Mouse (Mus musculus): ENCODE data around the gene Zfp704. TPM values are rescaled to one million over a fixed set of nuclear protein-coding genes. Genes with fewer than 3 reads are reported as not detected.

Gene Zfp704
- polyA plus RNA-seq, 1 experiment from 2014 or later: 7.2 TPM

GRCm38 (mm10) chr3:9516119-9516855 lies 93.6 kb downstream of the Zfp704 start:
- Histone ChIP-seq H3K27ac (no peak overlapping the region), H3K36me3 (no peaks in the 10 kb centered on the region), H3K9me3 (no peaks in the 10 kb centered on the region), H3K27me3 (ENCODE audit: insufficient read depth, poor library complexity, severe bottlenecking) (no peaks in the 10 kb centered on the region), H3K4me1 (peaks cover 44% of the 10 kb centered on the region), H3K4me3 (no peak overlapping the region)
- 72% methylated on average over 7 of the region's 8 CpGs for WGBS
- no peak for DNase-seq (ENCODE audit: low spot score)

GRCm38 (mm10) chr3:9515527-9515926 lies 94.4 kb downstream of the Zfp704 start:
- H3K27ac ChIP-seq: peak overlapping the region; percentile 23; the same call in 1 of the 2 replicates
- H3K36me3 ChIP-seq: no peaks in the 10 kb centered on the region
- H3K9me3 ChIP-seq: no peaks in the 10 kb centered on the region
- DNase-seq (ENCODE audit: low spot score): no peak
- H3K4me1 ChIP-seq: peaks cover 38% of the 10 kb centered on the region
- H3K4me3 ChIP-seq: no peak overlapping the region
- 49% methylated on average over 8 of the region's 8 CpGs for WGBS
- H3K27me3 ChIP-seq (ENCODE audit: insufficient read depth, poor library complexity, severe bottlenecking): no peaks in the 10 kb centered on the region

GRCm38 (mm10) chr3:9513703-9514110 lies 96.2 kb downstream of the Zfp704 start:
- no peaks in the 10 kb centered on the region for H3K9me3 ChIP-seq
- peaks cover 30% of the 10 kb centered on the region for H3K4me1 ChIP-seq
- DNase-seq (ENCODE audit: low spot score): no peak
- H3K4me3 ChIP-seq: no peak overlapping the region
- H3K27ac ChIP-seq: no peak overlapping the region
- no peaks in the 10 kb centered on the region for H3K36me3 ChIP-seq
- H3K27me3 ChIP-seq (ENCODE audit: insufficient read depth, poor library complexity, severe bottlenecking): no peaks in the 10 kb centered on the region
- WGBS: 78% methylated on average over 7 of the region's 7 CpGs

GRCm38 (mm10) chr3:9512199-9512598 lies 97.7 kb downstream of the Zfp704 start:
- peaks cover 22% of the 10 kb centered on the region for H3K4me1 ChIP-seq
- H3K4me3 ChIP-seq: no peak overlapping the region
- no peak overlapping the region for H3K27ac ChIP-seq
- DNase-seq (ENCODE audit: low spot score): no peak
- H3K9me3 ChIP-seq: no peaks in the 10 kb centered on the region
- H3K36me3 ChIP-seq: no peaks in the 10 kb centered on the region
- H3K27me3 ChIP-seq (ENCODE audit: insufficient read depth, poor library complexity, severe bottlenecking): no peaks in the 10 kb centered on the region
- 94% methylated on average over 10 of the region's 10 CpGs for WGBS

GRCm38 (mm10) chr3:9505692-9506211 lies 104.1 kb downstream of the Zfp704 start:
- Histone ChIP-seq H3K4me3 (no peak overlapping the region), H3K27ac (no peak overlapping the region)

GRCm38 (mm10) chr3:9504371-9504770 lies 105.5 kb downstream of the Zfp704 start:
- H3K27me3 ChIP-seq (ENCODE audit: insufficient read depth, poor library complexity, severe bottlenecking): no peaks in the 10 kb centered on the region
- no peaks in the 10 kb centered on the region for H3K9me3 ChIP-seq
- no peak for DNase-seq (ENCODE audit: low spot score)
- H3K4me3 ChIP-seq: no peak overlapping the region
- peaks cover 22% of the 10 kb centered on the region for H3K4me1 ChIP-seq
- no peaks in the 10 kb centered on the region for H3K36me3 ChIP-seq
- H3K27ac ChIP-seq: no peak overlapping the region
- 91% methylated on average over 4 of the region's 4 CpGs for WGBS

More at GRCm38 (mm10) chr3:9505692-9506211, 104.1 kb downstream of the Zfp704 start:
- H3K4me1 ChIP-seq: peaks cover 9% of the 10 kb centered on the region
- WGBS: 72% methylated on average over 6 of the region's 6 CpGs
- DNase-seq (ENCODE audit: low spot score): no peak
- no peaks in the 10 kb centered on the region for H3K9me3 ChIP-seq
- H3K36me3 ChIP-seq: no peaks in the 10 kb centered on the region
- H3K27me3 ChIP-seq (ENCODE audit: insufficient read depth, poor library complexity, severe bottlenecking): no peaks in the 10 kb centered on the region

- DNase-seq (ENCODE audit: low spot score): peak; percentile 95
- Histone ChIP-seq H3K4me3 (no peak overlapping the region), H3K4me1 (peaks cover 42% of the 10 kb centered on the region), H3K9me3 (no peaks in the 10 kb centered on the region), H3K27ac (peak overlapping the region; percentile 84), H3K27me3 (ENCODE audit: insufficient read depth, poor library complexity, severe bottlenecking) (no peaks in the 10 kb centered on the region), H3K36me3 (no peaks in the 10 kb centered on the region)
- 7% methylated on average over 6 of the region's 6 CpGs for WGBS
Measured at GRCm38 (mm10) chr3:9500725-9501124, 109.2 kb downstream of the Zfp704 start.

GRCm38 (mm10) chr3:9499994-9500553 lies 109.8 kb downstream of the Zfp704 start:
- Histone ChIP-seq H3K4me1 (peaks cover 42% of the 10 kb centered on the region), H3K4me3 (no peak overlapping the region), H3K27ac (peak overlapping the region; percentile 80), H3K9me3 (no peaks in the 10 kb centered on the region), H3K36me3 (no peaks in the 10 kb centered on the region), H3K27me3 (ENCODE audit: insufficient read depth, poor library complexity, severe bottlenecking) (no peaks in the 10 kb centered on the region)
- WGBS: 64% methylated on average over 8 of the region's 8 CpGs
- no peak for DNase-seq (ENCODE audit: low spot score)

GRCm38 (mm10) chr3:9499489-9499888 lies 110.4 kb downstream of the Zfp704 start:
- peak; percentile 39 for DNase-seq (ENCODE audit: low spot score)
- H3K4me1 ChIP-seq: peaks cover 43% of the 10 kb centered on the region

GRCm38 (mm10) chr3:9497260-9497659 lies 112.6 kb downstream of the Zfp704 start:
- WGBS: 63% methylated on average over 5 of the region's 5 CpGs
- H3K4me1 ChIP-seq: peaks cover 44% of the 10 kb centered on the region

More at GRCm38 (mm10) chr3:9499489-9499888, 110.4 kb downstream of the Zfp704 start:
- H3K27ac ChIP-seq: peak overlapping the region; percentile 47
- H3K27me3 ChIP-seq (ENCODE audit: insufficient read depth, poor library complexity, severe bottlenecking): no peaks in the 10 kb centered on the region
- H3K36me3 ChIP-seq: no peaks in the 10 kb centered on the region
- no peak overlapping the region for H3K4me3 ChIP-seq
- WGBS: 49% methylated on average over 5 of the region's 5 CpGs
- no peaks in the 10 kb centered on the region for H3K9me3 ChIP-seq

GRCm38 (mm10) chr3:9491766-9492283 lies 118.1 kb downstream of the Zfp704 start:
- Histone ChIP-seq H3K27me3 (ENCODE audit: insufficient read depth, poor library complexity, severe bottlenecking) (no peaks in the 10 kb centered on the region), H3K4me1 (peaks cover 9% of the 10 kb centered on the region), H3K27ac (no peak overlapping the region), H3K36me3 (no peaks in the 10 kb centered on the region), H3K9me3 (no peaks in the 10 kb centered on the region), H3K4me3 (no peak overlapping the region)
- DNase-seq (ENCODE audit: low spot score): no peak
- WGBS: 92% methylated on average over 4 of the region's 4 CpGs

More at GRCm38 (mm10) chr3:9497260-9497659, 112.6 kb downstream of the Zfp704 start:
- H3K4me3 ChIP-seq: no peak overlapping the region
- H3K9me3 ChIP-seq: no peaks in the 10 kb centered on the region
- no peaks in the 10 kb centered on the region for H3K27me3 ChIP-seq (ENCODE audit: insufficient read depth, poor library complexity, severe bottlenecking)
- no peaks in the 10 kb centered on the region for H3K36me3 ChIP-seq
- no peak overlapping the region for H3K27ac ChIP-seq
- peak; percentile 58 for DNase-seq (ENCODE audit: low spot score)

GRCm38 (mm10) chr3:9487644-9488043 lies 122.2 kb downstream of the Zfp704 start:
- no peaks in the 10 kb centered on the region for H3K9me3 ChIP-seq
- no peak overlapping the region for H3K27ac ChIP-seq
- no peak for DNase-seq (ENCODE audit: low spot score)
- no peak overlapping the region for H3K4me3 ChIP-seq
- WGBS: 78% methylated on average over 4 of the region's 4 CpGs
- no peaks in the 10 kb centered on the region for H3K36me3 ChIP-seq
- H3K4me1 ChIP-seq: peaks cover 5% of the 10 kb centered on the region; the same call in 1 of the 2 replicates
- no peaks in the 10 kb centered on the region for H3K27me3 ChIP-seq (ENCODE audit: insufficient read depth, poor library complexity, severe bottlenecking)

GRCm38 (mm10) chr3:9485506-9485905 lies 124.4 kb downstream of the Zfp704 start:
- H3K9me3 ChIP-seq: no peaks in the 10 kb centered on the region
- H3K4me3 ChIP-seq: no peak overlapping the region
- DNase-seq (ENCODE audit: low spot score): no peak
- H3K27ac ChIP-seq: no peak overlapping the region
- H3K27me3 ChIP-seq (ENCODE audit: insufficient read depth, poor library complexity, severe bottlenecking): no peaks in the 10 kb centered on the region
- 89% methylated on average over 3 of the region's 3 CpGs for WGBS
- no peaks in the 10 kb centered on the region for H3K36me3 ChIP-seq
- peaks cover 10% of the 10 kb centered on the region for H3K4me1 ChIP-seq
